Mouse (Mus musculus) lung, postnatal 0 days (tissue): ENCODE measurements around the gene Kdelr2.

Experiments
- CTCF ChIP-seq: IDR thresholded peaks from 2 replicates; pipeline ENCODE4 v1.5.1; 2016; ENCODE audit warnings: antibody characterized with exemption, mild to moderate bottlenecking
- EP300 ChIP-seq: IDR thresholded peaks from 2 replicates; pipeline ENCODE4 v1.6.1; 2016; ENCODE audit warnings: antibody characterized with exemption, mild to moderate bottlenecking, control low read depth

- no peak for TF ChIP-seq CTCF
- no peak for TF ChIP-seq EP300
Measured at GRCm38 (mm10) chr5:143464757-143465118, 61.1 kb downstream of the Kdelr2 start.
